8 mouse cellular contexts compared by ENCODE assay signal in genomic region chr11:85989536-85989935, GRCm38 (mm10).
DNase-seq lines count a peak whose midpoint lies in the region; ATAC-seq and TF ChIP-seq lines count a peak whose summit lies in the region.

No protein-coding gene starts in this region.

- H3K4me2 ChIP-seq in liver, embryonic 11.5 days: peak overlapping the region; percentile 53
- H3K4me2 ChIP-seq in forebrain, embryonic 11.5 days (ENCODE audit: low read depth, low read length, severe bottlenecking): peak overlapping the region; percentile 44
- H3K4me2 ChIP-seq in limb, embryonic 12.5 days: peak overlapping the region; percentile 60
- peak overlapping the region; percentile 32 for H3K4me2 ChIP-seq in neural tube, embryonic 14.5 days (ENCODE audit: low read depth, low read length)

- H3K4me1 ChIP-seq in liver, embryonic 11.5 days (replicated peaks; ENCODE audit: control insufficient read depth, insufficient read depth, low read length): no peaks in the 10 kb centered on the region
- H3K4me1 ChIP-seq in forebrain, embryonic 11.5 days (replicated peaks; ENCODE audit: control insufficient read depth, insufficient read depth, low read length): no peaks in the 10 kb centered on the region
- H3K4me1 ChIP-seq in limb, embryonic 12.5 days (replicated peaks): peaks cover 21% of the 10 kb centered on the region
- H3K4me1 ChIP-seq in neural tube, embryonic 14.5 days (ENCODE audit: control insufficient read depth, insufficient read depth, low read length): 0 out of 2 replicates have a peak, but pooled peaks cover 2% of the 10 kb centered on the region
- no peaks in the 10 kb centered on the region for H3K4me1 ChIP-seq in thymus, adult 2 months (replicated peaks; ENCODE audit: control insufficient read depth, insufficient read depth, low read length)

- no peak for TF ChIP-seq CTCF in thymus, adult 2 months (IDR thresholded peaks at IDR 0.05; ENCODE audit: borderline replicate concordance, control insufficient read depth, extremely low read depth, insufficient read depth, low read length, poor library complexity)

- no peak for ATAC-seq in liver, embryonic 11.5 days (replicated peaks; ENCODE audit: low FRiP score)
- no peak for ATAC-seq in forebrain, embryonic 11.5 days (replicated peaks; ENCODE audit: low FRiP score)
- ATAC-seq in limb, embryonic 12.5 days (ENCODE audit: insufficient number of reproducible peaks, insufficient read depth, low FRiP score, low TSS enrichment, low read depth): 0 out of 2 replicates have a peak, but pooled peaks have one; percentile 26
- no peak for ATAC-seq in neural tube, embryonic 14.5 days (ENCODE audit: low read depth)

- H3K27ac ChIP-seq in liver, embryonic 11.5 days (ENCODE audit: low read depth, low read length): no peak overlapping the region
- no peak overlapping the region for H3K27ac ChIP-seq in forebrain, embryonic 11.5 days (ENCODE audit: low read depth, low read length)
- peak overlapping the region; percentile 45; the same call in 1 of the 2 replicates for H3K27ac ChIP-seq in limb, embryonic 12.5 days
- no peak overlapping the region for H3K27ac ChIP-seq in neural tube, embryonic 14.5 days (ENCODE audit: low read depth, low read length)
- no peak overlapping the region for H3K27ac ChIP-seq in thymus, adult 2 months (ENCODE audit: control insufficient read depth, insufficient read depth, low read length)

- peaks cover 14% of the 10 kb centered on the region for H3K27me3 ChIP-seq in liver, embryonic 11.5 days (replicated peaks; ENCODE audit: control insufficient read depth, insufficient read depth, low read length)
- no peaks in the 10 kb centered on the region for H3K27me3 ChIP-seq in forebrain, embryonic 11.5 days (ENCODE audit: control insufficient read depth, insufficient read depth, low read length)
- H3K27me3 ChIP-seq in limb, embryonic 12.5 days: no peaks in the 10 kb centered on the region; the same call in none of the 2 replicates
- no peaks in the 10 kb centered on the region; the same call in 1 of the 2 replicates for H3K27me3 ChIP-seq in neural tube, embryonic 14.5 days (ENCODE audit: control insufficient read depth, insufficient read depth, low read length)
- H3K27me3 ChIP-seq in thymus, adult 2 months (ENCODE audit: control insufficient read depth, insufficient read depth, low read length): no peaks in the 10 kb centered on the region; the same call in 1 of the 2 replicates

- H3K9me3 ChIP-seq in liver, embryonic 11.5 days (ENCODE audit: control insufficient read depth, low read length): no peaks in the 10 kb centered on the region
- H3K9me3 ChIP-seq in forebrain, embryonic 11.5 days (ENCODE audit: control insufficient read depth, low read length): no peaks in the 10 kb centered on the region
- H3K9me3 ChIP-seq in limb, embryonic 12.5 days: no peaks in the 10 kb centered on the region
- no peaks in the 10 kb centered on the region for H3K9me3 ChIP-seq in neural tube, embryonic 14.5 days (ENCODE audit: control insufficient read depth, low read length)

- WGBS in liver, embryonic 11.5 days: 21% methylated on average over 10 of the region's 10 CpGs
- 11% methylated on average over 10 of the region's 10 CpGs for WGBS in forebrain, embryonic 11.5 days
- 5% methylated on average over 10 of the region's 10 CpGs for WGBS in limb, embryonic 12.5 days
- 1% methylated on average over 10 of the region's 10 CpGs for WGBS in neural tube, embryonic 14.5 days
- WGBS in thymus, adult 2 months: 5% methylated on average over 10 of the region's 10 CpGs

- H3K36me3 ChIP-seq in liver, embryonic 11.5 days (ENCODE audit: control insufficient read depth, insufficient read depth, low read length): no peaks in the 10 kb centered on the region
- H3K36me3 ChIP-seq in forebrain, embryonic 11.5 days (ENCODE audit: control insufficient read depth, insufficient read depth, low read length): no peaks in the 10 kb centered on the region
- H3K36me3 ChIP-seq in limb, embryonic 12.5 days: no peaks in the 10 kb centered on the region
- H3K36me3 ChIP-seq in neural tube, embryonic 14.5 days (ENCODE audit: control insufficient read depth, insufficient read depth, low read length): no peaks in the 10 kb centered on the region
- no peaks in the 10 kb centered on the region for H3K36me3 ChIP-seq in thymus, adult 2 months (ENCODE audit: control insufficient read depth, insufficient read depth, low read length)

- no peak overlapping the region for H3K9ac ChIP-seq in liver, embryonic 11.5 days (ENCODE audit: low read depth, low read length)
- no peak overlapping the region for H3K9ac ChIP-seq in forebrain, embryonic 11.5 days (ENCODE audit: low read length)
- peak overlapping the region; percentile 48; the same call in 1 of the 2 replicates for H3K9ac ChIP-seq in limb, embryonic 12.5 days (replicated peaks)
- no peak overlapping the region for H3K9ac ChIP-seq in neural tube, embryonic 14.5 days (replicated peaks; ENCODE audit: low read depth, low read length)

- TF ChIP-seq POLR2A in thymus, adult 2 months (IDR thresholded peaks at IDR 0.05; ENCODE audit: control insufficient read depth, extremely low read depth, insufficient read depth, low read length, poor library complexity): no peak

- peak overlapping the region; percentile 26 for H3K4me3 ChIP-seq in liver, embryonic 11.5 days (ENCODE audit: low read depth, low read length)
- H3K4me3 ChIP-seq in forebrain, embryonic 11.5 days (ENCODE audit: low read depth, low read length): peak overlapping the region; percentile 14
- peak overlapping the region; percentile 31 for H3K4me3 ChIP-seq in limb, embryonic 12.5 days (replicated peaks)
- H3K4me3 ChIP-seq in neural tube, embryonic 14.5 days (ENCODE audit: low read depth, low read length): no peak overlapping the region
- no peak overlapping the region for H3K4me3 ChIP-seq in thymus, adult 2 months (ENCODE audit: control insufficient read depth, insufficient read depth, low read length)

- no peak for DNase-seq in liver, embryonic 11.5 days (ENCODE audit: low spot score)
- DNase-seq in liver: no peak
- DNase-seq in forebrain, embryonic 11.5 days (ENCODE audit: low spot score): no peak
- no peak for DNase-seq in thymus, adult 2 months
- DNase-seq in layer of hippocampus, postnatal 25 days (ENCODE audit: extremely low spot score in 1 of 2, low spot score in 1 of 2): no peak
- no peak for DNase-seq in spleen, adult 18-20 months

Comparison
In these comparisons a context has a peak if more than half of its experiments do, and no peak if none do; other contexts are left out.
1. H3K4me3 ChIP-seq: peak in liver, embryonic 11.5 days (single experiment), forebrain, embryonic 11.5 days (single experiment) and limb, embryonic 12.5 days (single experiment); none in neural tube, embryonic 14.5 days (single experiment) and thymus, adult 2 months (single experiment).
2. Peak in every context shown above with its lines, with median percentiles within 50 percentile points of each other: H3K4me2 ChIP-seq.